Mouse (Mus musculus): ENCODE measurements around the gene Gm3250. TPM values are rescaled to one million over a fixed set of nuclear protein-coding genes. Genes with fewer than 3 reads are reported as not detected.
"Not testable (repeated sequence)": the region's sequence is repeated elsewhere in the genome, so short reads cannot be mapped to it uniquely, and the experiment has no call there.

The Gm3250 gene
- total RNA-seq (2022): not detected

DNA sequence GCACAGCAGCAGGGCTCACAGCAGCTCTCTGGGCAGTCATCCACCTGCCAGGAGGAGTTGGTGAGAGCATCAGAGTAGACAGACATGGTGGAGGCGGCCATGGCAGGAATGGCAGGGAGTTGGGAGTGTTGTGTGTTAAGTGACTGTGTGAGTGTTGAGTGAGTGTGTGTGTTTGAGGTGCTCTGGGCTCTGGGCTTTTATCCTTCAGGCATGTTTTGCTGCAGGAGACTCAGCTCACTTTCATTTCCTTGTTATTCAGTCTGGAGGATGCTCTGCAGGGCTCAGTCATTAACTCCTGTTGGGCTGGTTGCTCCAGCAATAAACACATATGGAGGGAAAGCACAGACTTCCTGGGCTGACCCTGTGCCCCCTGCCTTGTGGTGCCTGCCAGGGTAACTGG lies at the start of gene Gm3250:
TSS of gene Gm3250 (minus strand) at position 101 of the 400 bp plus-strand sequence.
- DNase-seq (ENCODE audit: low spot score): not testable (repeated sequence)

DNA sequence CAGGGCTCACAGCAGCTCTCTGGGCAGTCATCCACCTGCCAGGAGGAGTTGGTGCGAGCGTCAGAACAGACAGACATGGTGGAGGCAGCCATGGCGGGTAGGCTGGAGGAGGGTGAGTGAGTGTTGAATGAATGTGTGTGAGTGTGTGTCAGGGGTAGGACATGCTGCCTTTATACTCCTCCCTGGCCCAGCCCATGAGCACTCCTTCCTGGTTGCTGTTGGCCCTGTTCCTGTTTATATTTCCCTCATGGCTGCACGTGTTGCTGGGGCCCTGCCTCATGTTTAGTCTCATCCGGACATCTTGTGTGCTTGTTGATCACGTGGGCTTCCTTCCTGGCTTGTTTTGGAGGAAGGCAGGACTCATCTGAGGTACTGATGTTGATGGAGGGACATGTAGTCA lies 44.6 kb upstream of the Gm3250 start, which contains the start of gene Krtap10-4:
TSS of gene Krtap10-4 (minus strand) at position 145 of the 400 bp plus-strand sequence.
- DNase-seq (ENCODE audit: low spot score): no peak

DNA sequence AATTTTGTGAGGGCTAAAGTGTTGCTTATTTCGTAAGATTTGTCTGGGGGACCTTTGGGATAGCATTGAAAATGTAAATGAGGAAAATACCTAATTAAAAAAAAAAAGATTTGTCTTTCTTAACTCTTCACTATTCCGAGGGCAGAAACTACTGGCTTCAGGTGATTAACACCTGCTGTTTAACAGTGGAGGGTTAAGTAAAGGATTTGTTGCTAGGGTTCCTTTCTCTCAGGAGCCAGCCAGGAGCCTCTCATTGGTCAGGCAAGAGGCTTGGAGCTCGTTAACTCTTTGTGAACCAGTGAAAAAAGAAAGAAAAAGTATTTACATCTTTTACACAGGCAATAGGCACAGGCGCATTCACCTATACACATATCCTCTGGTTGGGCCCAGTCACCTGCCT lies 36.9 kb upstream of the Gm3250 start:
- no peak for DNase-seq (ENCODE audit: low spot score)

DNA sequence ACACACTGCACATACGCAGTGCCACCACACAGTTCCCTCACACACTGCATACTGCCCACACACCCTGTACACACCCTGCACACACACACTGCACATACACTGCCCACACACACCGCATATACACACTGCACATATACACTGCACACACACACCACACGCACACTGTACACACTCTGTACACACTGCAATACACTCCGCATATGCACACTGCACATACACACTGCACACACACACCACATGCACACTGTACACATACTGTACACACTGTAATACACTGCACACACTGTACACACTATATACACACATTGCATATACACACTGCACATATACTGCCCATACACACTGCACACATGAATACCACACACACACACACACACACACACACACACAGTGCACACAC lies 36.2 kb upstream of the Gm3250 start:
- no peak for DNase-seq (ENCODE audit: low spot score)

DNA sequence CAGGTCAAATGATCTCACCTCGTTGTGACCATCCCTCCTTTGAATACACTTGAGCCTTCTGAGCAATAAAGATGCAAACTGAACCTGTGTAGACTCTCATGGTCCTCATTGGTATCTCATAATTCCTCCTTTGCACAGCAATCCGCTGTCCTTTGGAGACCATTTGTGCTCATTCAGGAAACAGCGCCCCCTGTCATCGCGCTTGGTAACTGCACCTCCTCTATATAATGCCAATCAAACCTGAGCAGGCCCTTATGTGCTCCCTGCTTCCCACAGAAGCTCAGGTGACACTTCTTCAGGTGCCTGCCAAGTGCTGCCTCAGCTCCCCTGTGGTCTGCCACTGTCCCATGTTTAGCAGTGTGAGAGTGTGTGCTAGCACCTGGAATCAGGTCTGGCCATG lies 33.2 kb upstream of the Gm3250 start:
- DNase-seq (ENCODE audit: low spot score): no peak

DNA sequence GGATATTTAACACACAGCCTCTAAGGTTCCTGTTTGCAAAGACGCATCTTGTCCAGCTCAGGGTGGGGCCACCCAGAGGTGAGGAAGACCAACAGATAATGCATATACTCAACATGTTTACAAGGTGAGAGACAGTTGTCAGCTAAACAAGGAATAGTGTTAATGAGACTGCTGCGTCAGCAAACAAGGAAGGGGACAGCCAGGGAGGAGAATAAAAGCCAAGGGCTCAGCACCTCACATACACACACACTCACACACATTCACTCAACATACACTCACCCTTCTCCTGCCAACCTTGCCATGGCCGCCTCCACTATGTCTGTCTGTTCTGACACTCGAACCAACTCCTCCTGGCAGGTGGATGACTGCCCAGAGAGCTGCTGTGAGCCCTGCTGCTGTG lies 32.0 kb upstream of the Gm3250 start, which contains the start of gene Gm2696:
TSS of gene Gm2696 (plus strand) at position 301 of the 400 bp plus-strand sequence.
- no peak for DNase-seq (ENCODE audit: low spot score)

DNA sequence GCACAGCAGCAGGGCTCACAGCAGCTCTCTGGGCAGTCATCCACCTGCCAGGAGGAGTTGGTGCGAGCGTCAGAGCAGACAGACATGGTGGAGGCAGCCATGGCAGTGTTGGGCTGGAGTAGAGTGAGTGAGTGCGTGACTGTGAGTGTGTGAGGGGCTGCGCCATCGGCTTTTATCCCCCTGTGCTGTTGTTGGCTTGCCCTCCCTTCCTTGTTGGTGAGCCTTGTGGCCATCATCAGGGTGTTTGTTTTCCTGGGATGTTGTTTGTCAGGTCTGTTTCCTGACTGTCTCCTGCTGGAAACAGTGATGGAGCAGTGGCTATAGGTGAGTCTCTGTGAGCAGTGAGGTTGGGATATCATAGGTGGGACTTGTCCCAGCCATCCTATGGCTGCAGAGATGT lies 29.4 kb upstream of the Gm3250 start, which contains the start of gene Gm9507:
TSS of gene Gm9507 (minus strand) at position 101 of the 400 bp plus-strand sequence.
- DNase-seq (ENCODE audit: low spot score): no peak

DNA sequence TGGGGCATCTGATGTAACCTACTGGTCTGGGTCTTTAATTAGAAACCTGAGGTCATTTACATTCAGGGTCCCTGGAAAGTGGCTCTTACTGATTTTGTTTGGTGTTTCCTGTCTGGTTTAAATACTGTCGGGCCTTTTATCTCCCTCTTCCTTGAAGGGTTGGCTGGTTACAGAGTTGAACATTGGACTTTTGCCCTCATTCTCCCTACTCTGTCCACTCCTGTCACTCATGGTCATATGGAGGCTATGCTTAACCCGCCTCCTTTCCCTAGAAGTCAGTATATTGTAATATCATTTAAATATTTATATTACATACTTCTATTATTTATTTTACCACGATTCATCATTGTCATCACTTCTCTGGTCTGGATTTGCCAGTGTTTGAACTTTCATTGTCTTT lies 21.8 kb upstream of the Gm3250 start:
- DNase-seq (ENCODE audit: low spot score): no peak

DNA sequence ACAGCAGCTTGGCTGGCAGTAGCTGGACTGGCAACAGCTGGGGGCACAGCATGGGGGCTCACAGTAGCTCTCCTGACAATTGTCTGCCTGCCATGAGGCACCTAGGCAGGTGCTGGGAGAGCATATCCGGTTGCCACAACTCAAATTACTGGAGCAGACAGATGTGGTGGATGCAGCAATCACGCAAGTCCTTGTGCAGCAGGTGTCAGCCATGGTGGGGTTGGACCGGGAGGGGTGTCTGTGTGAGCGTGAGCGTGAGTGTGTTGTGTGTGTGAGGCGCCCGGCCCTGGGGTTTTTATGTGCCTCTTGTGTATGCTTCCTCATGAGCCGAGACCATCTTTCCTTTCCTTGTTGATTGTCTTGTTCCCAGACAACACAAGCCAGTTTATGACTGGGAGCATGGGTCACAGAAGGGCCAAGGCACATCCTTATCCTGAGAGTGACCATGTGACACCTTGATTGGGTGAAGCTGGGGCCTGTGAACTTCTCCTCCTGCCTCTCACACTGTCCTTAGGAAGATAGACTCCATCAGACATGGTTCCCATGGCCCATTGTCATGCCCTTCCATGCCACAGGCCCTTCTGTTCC lies 16.7 kb upstream of the Gm3250 start, which contains the start of gene Gm19668:
TSS of gene Gm19668 (minus strand) at position 213 of the 588 bp plus-strand sequence.
- DNase-seq (ENCODE audit: low spot score): no peak

DNA sequence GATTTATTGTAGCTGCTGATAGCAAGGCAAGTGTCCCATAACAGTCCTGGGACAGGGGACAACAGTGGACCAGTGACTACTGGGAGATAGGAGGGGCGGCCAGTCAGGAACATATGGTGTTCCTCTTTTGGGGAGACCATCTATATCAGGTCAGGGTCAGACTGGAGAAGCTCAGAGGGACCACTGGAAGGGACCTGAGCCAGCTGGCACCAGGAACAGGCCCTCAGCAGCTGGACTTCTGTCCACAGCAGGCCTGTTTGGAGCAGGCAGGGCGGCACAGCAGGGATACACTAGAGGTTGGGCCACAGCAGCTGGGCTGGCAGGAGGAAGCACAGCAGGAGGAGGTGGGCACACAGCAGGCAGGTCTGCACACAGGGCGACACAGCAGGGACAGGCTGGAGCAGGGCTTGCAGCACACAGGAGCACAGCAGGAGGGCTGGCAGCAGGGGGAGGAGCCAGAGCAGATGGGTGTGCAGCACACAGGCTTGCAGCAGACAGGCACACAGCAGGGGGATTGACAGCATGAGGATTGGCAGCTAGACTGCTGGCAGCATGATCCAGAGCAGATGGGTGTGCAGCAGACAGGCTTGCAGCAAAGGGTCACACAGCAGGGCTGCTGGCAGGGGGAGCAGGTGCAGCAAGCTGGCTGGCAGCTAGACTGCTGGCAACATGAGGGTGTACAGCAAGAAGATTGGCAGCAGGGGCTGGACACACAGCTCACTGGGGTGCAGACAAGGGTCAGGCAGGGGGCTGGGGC lies 16.0 kb upstream of the Gm3250 start:
- not testable (repeated sequence) for DNase-seq (ENCODE audit: low spot score)

DNA sequence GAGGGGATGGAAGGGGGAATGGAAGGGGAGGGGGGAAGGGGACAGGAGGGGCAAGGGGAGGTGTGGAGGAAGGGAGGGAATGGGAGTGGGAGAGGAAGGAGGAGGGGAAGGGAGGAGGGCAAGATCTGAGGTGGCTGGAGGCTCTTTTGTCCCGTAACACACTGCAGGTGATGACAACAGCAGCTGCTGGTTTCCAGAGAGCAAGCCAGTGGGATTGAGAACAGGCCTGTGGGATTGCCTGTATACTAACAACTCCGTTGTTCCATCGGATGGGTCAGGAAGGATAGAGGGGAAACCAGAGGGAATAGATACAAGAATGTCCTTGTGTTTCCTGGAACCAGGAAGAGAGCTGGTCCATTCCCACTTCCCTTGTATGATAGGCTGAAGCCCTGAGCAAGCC lies 15.3 kb upstream of the Gm3250 start:
- no peak for DNase-seq (ENCODE audit: low spot score)

DNA sequence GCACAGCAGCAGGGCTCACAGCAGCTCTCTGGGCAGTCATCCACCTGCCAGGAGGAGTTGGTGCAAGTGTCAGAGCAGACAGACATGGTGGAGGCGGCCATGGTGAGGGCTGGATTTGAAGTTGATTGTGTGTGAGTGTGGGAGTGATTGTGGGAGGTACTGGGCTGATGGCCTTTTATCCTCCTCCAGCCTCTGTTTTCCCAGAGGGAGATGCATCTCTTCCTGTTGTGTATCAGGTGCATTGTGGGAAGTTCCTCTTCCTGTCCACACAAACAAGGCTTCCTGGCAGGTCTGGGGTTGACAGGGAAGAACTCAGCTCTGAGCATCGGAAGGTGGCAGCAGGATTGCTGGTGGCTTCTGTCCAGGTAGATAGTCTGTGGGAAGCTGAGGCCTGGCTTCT lies 12.6 kb upstream of the Gm3250 start, which contains the start of gene Gm9639:
TSS of gene Gm9639 (minus strand) at position 101 of the 400 bp plus-strand sequence.
- DNase-seq (ENCODE audit: low spot score): no peak

DNA sequence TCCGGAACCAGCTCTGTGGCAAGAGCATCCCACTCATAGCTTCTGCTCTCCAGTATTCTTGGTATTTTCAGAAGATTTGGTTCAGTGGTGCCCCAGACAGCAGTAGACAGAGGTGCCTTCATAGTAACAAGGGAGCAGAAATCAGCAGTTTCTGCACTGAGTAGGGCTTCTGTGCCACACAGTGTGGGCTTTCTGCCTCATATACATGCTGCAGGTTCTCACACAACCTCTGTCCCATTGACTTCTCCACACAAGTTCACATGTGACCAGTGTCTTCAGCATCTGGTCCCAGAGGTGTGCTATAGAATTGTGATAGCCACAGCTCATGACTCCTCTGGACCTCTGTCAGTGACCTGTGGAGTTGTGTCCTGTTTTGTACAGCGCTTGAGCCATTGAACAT lies 6.3 kb upstream of the Gm3250 start:
- DNase-seq (ENCODE audit: low spot score): no peak

DNA sequence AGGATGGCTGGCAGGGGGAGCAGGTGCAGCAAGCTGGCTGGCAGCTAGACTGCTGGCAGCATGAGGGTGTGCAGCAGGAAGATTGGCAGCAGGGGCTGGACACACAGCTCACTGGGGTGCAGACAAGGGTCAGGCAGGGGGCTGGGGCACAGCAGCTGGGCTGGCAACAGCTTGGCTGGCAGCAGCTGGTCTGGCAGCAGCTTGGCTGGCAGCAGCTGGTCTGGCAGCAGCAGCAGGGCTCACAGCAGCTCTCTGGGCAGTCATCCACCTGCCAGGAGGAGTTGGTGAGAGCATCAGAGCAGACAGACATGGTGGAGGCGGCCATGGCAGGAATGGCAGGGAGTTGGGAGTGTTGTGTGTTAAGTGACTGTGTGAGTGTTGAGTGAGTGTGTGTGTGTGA lies 5.5 kb upstream of the Gm3250 start, which contains the start of gene Gm7137:
TSS of gene Gm7137 (minus strand) at position 325 of the 400 bp plus-strand sequence.
- not testable (repeated sequence) for DNase-seq (ENCODE audit: low spot score)

DNA sequence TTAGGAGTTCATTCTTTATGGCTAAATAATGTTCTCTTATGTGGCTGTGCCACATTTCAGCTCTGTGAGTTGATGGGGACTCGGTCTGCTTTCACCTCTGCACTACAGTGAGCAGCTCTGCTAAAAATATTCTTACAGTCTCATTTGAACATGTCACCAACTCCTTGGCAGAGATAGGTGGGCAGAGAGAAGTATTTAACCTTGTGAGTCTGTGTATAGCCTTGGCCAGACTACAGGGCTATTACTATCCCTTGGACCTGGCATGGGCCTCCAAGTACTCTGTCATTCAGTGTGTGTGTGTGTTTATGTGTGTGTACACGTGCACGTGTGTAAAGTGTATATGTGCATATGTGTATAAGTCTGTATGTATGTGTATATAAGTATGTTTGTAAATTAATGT lies 1.1 kb upstream of the Gm3250 start:
- DNase-seq (ENCODE audit: low spot score): not testable (repeated sequence)

DNA sequence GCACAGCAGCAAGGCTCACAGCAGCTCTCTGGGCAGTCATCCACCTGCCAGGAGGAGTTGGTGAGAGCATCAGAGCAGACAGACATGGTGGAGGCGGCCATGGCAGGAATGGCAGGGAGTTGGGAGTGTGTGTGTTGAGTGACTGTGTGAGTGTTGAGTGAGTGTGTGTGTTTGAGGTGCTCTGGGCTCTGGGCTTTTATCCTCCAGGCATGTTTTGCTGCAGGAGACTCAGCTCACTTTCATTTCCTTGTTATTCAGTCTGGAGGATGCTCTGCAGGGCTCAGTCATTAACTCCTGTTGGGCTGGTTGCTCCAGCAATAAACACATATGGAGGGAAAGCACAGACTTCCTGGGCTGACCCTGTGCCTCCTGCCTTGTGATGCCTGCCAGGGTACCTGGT lies 5.5 kb downstream of the Gm3250 start, which contains the start of gene Gm7138:
TSS of gene Gm7138 (minus strand) at position 101 of the 400 bp plus-strand sequence.
- DNase-seq (ENCODE audit: low spot score): not testable (repeated sequence)

DNA sequence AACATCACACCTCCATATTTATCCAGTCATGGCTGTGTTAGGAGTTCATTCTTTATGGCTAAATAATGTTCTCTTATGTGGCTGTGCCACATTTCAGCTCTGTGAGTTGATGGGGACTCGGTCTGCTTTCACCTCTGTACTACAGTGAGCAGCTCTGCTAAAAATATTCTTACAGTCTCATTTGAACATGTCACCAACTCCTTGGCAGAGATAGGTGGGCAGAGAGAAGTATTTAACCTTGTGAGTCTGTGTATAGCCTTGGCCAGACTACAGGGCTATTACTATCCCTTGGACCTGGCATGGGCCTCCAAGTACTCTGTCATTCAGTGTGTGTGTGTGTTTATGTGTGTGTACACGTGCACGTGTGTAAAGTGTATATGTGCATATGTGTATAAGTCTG lies 10.2 kb downstream of the Gm3250 start:
- not testable (repeated sequence) for DNase-seq (ENCODE audit: low spot score)

DNA sequence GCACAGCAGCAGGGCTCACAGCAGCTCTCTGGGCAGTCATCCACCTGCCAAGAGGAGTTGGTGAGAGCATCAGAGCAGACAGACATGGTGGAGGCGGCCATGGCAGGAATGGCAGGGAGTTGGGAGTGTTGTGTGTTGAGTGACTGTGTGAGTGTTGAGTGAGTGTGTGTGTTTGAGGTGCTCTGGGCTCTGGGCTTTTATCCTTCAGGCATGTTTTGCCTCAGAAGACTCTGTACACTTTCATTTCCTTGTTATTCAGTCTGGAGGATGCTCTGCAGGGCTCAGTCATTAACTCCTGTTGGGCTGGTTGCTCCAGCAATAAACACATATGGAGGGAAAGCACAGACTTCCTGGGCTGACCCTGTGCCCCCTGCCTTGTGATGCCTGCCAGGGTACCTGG lies 11.1 kb downstream of the Gm3250 start, which contains the start of gene Gm3238:
TSS of gene Gm3238 (minus strand) at position 101 of the 400 bp plus-strand sequence.
- DNase-seq (ENCODE audit: low spot score): not testable (repeated sequence)

DNA sequence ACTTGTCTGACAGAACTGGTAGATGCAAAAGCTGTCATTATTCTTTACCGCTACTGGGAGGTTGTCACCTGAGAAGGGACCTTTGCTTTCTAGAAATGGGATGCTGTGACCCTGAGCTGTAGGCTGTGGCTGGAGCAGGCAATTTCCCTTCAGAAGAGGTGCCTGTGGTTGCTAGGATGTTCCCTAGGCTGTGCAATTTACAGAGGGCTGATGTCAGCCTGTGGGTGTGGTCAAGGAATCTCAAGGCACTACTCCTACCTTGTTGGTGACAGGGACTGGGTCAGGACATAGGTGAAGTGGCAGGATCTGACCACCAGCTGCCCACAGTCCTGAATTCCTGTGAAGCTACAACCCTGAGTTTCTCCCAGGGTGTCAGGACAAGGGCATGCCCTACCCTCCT lies 12.6 kb downstream of the Gm3250 start:
- DNase-seq (ENCODE audit: low spot score): no peak

DNA sequence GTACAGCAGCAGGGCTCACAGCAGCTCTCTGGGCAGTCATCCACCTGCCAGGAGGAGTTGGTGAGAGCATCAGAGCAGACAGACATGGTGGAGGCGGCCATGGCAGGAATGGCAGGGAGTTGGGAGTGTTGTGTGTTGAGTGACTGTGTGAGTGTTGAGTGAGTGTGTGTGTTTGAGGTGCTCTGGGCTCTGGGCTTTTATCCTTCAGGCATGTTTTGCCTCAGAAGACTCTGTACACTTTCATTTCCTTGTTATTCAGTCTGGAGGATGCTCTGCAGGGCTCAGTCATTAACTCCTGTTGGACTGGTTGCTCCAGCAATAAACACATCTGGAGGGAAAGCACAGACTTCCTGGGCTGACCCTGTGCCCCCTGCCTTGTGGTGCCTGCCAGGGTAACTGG lies 22.8 kb downstream of the Gm3250 start, which contains the start of gene Gm3233:
TSS of gene Gm3233 (minus strand) at position 101 of the 400 bp plus-strand sequence.
- DNase-seq (ENCODE audit: low spot score): not testable (repeated sequence)

DNA sequence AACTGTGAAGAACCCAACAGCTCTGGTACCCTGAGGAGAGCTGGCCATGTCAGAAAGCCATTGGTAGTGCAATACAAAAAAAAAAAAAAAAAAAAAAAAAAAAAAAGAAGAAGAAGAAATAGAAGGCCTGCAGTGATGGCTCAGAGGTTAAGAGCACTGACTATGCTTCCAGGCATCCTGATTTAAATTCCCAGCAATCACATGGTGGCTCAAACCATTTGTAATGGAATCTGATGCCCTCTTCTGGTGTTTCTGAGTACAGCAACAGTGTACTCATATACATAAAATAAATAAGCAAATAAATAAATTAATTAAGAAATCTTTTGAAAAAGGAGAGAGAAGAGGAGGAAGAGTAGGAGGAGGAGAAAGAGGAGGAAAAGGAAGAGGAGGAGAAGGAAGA lies 28.9 kb downstream of the Gm3250 start:
- DNase-seq (ENCODE audit: low spot score): no peak

DNA sequence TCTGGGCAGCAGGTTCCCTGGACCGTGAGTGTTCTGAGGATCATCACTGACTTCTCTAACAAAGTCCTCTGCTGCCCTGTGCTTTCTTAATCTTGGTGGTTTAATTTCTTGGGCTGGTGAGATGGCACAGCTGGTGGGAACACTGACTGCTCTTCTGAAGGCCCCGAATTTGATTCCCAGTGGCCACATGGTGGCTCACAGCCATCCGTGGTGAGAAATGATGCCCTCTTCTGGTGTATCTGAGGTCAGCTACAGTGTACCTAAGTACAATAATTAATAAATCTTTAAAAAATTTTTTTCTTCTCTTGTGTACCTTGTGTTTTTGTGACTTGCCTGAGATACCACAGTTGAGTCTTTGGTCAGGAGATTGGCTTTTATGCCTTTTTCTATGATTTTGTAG lies 30.0 kb downstream of the Gm3250 start:
- not testable (repeated sequence) for DNase-seq (ENCODE audit: low spot score)
